Mouse (Mus musculus): ENCODE measurements around the gene Tarm1.

Tarm1 gene

GRCm38 (mm10) chr7:3439984-3440383, 62.4 kb downstream of the Tarm1 start:
- no peak for DNase-seq

GRCm38 (mm10) chr7:3437941-3438340, 64.5 kb downstream of the Tarm1 start:
- no peak for DNase-seq
